Mouse (Mus musculus) WW6 (cell line): ENCODE results near the gene Cdk17.

Source experiments
- DNase-seq: peaks from one replicate; pipeline ENCODE4 v3.0.0-alpha.2; 2013; ENCODE audit warnings: low read depth, low spot score

Gene Cdk17

GRCm38 (mm10) chr10:93160807-93161510 lies at the start of gene Cdk17:
TSS of gene Cdk17 (plus strand) at chr10:93160875.
- DNase-seq = no peak

- no peak for DNase-seq
These were observed 49.3 kb upstream of the Cdk17 start for GRCm38 (mm10) chr10:93111412-93111811.

GRCm38 (mm10) chr10:93112021-93112420 lies 48.7 kb upstream of the Cdk17 start:
- no peak for DNase-seq

GRCm38 (mm10) chr10:93113968-93114367 lies 46.7 kb upstream of the Cdk17 start:
- no peak for DNase-seq

GRCm38 (mm10) chr10:93114782-93115181 lies 45.9 kb upstream of the Cdk17 start:
- no peak for DNase-seq

GRCm38 (mm10) chr10:93115743-93116142 lies 44.9 kb upstream of the Cdk17 start:
- DNase-seq = no peak

GRCm38 (mm10) chr10:93116636-93117035 lies 44.0 kb upstream of the Cdk17 start:
- DNase-seq = no peak

GRCm38 (mm10) chr10:93119809-93120208 lies 40.9 kb upstream of the Cdk17 start:
- no peak for DNase-seq

GRCm38 (mm10) chr10:93121262-93121860 lies 39.3 kb upstream of the Cdk17 start:
- DNase-seq = no peak

- DNase-seq = no peak
These were observed 38.1 kb upstream of the Cdk17 start for GRCm38 (mm10) chr10:93122399-93123184.

- no peak for DNase-seq
These were observed 37.4 kb upstream of the Cdk17 start for GRCm38 (mm10) chr10:93123310-93123709.

GRCm38 (mm10) chr10:93123957-93124613 lies 36.6 kb upstream of the Cdk17 start:
- DNase-seq = no peak

GRCm38 (mm10) chr10:93126025-93126424 lies 34.6 kb upstream of the Cdk17 start:
- DNase-seq = no peak

- no peak for DNase-seq
These were observed 32.1 kb upstream of the Cdk17 start for GRCm38 (mm10) chr10:93128566-93128965.

GRCm38 (mm10) chr10:93129345-93129744 lies 31.3 kb upstream of the Cdk17 start:
- DNase-seq = no peak

GRCm38 (mm10) chr10:93129904-93130455 lies 30.7 kb upstream of the Cdk17 start:
- no peak for DNase-seq

- DNase-seq = no peak
These were observed 30.2 kb upstream of the Cdk17 start for GRCm38 (mm10) chr10:93130456-93130940.

- no peak for DNase-seq
These were observed 28.7 kb upstream of the Cdk17 start for GRCm38 (mm10) chr10:93131865-93132566.

GRCm38 (mm10) chr10:93138730-93139129 lies 21.9 kb upstream of the Cdk17 start:
- DNase-seq = no peak

- no peak for DNase-seq
These were observed 19.9 kb upstream of the Cdk17 start for GRCm38 (mm10) chr10:93140778-93141177.
